Mouse (Mus musculus) cortical plate, adult 2 months (tissue): ENCODE results near the gene Ier2.
A peak's percentile ranks its signal among the peaks of the same experiment; 100 is the strongest.

Experiments used
- CTCF ChIP-seq: fragments of 200-500 bp; IDR thresholded peaks from 2 replicates; pipeline ENCODE4 v1.5.1; 2011; ENCODE audit warnings: mild to moderate bottlenecking, control low read depth, low read length; ENCODE audit not compliant: insufficient read depth; ENCODE audit errors: extremely low read depth
- POLR2A ChIP-seq: fragments of 200-500 bp; IDR thresholded peaks from 2 replicates; pipeline ENCODE4 v1.6.1; 2011; ENCODE audit warnings: mild to moderate bottlenecking, low read length, control low read depth; ENCODE audit not compliant: insufficient read depth; ENCODE audit errors: extremely low read depth

- TF ChIP-seq CTCF (peak; percentile 52), POLR2A (no peak)
Measured at GRCm38 (mm10) chr8:84697166-84698130, 34.8 kb upstream of the Ier2 start.
